Mouse (Mus musculus) testis, adult 2 months (tissue): ENCODE measurements at regions not wholly inside any gene's neighbourhood (a gene's known extent, or its start where the extent isn't known, plus 50 kb on each side); places are given as distances from the start of the nearest gene placed in this dataset.

Experiments
- H3K27ac ChIP-seq: fragments of 200-500 bp; 2 replicates; pipeline ENCODE4 v1.5.1; 2012; ENCODE audit warnings: low read depth, low read length; ENCODE audit not compliant: control insufficient read depth, insufficient read depth
- H3K27me3 ChIP-seq: fragments of 200-500 bp; 2 replicates; pipeline ENCODE4 v1.6.1; 2012; ENCODE audit warnings: mild to moderate bottlenecking, low read length, moderate library complexity; ENCODE audit not compliant: control insufficient read depth, insufficient read depth
- H3K36me3 ChIP-seq: fragments of 200-500 bp; 2 replicates; pipeline ENCODE4 v1.6.1; 2012; ENCODE audit warnings: mild to moderate bottlenecking, low read length; ENCODE audit not compliant: control insufficient read depth, insufficient read depth
- H3K4me1 ChIP-seq: fragments of 200-500 bp; 2 replicates; pipeline ENCODE4 v1.6.1; 2012; ENCODE audit warnings: low read length; ENCODE audit not compliant: control insufficient read depth, insufficient read depth
- H3K4me3 ChIP-seq: fragments of 200-500 bp; 2 replicates; pipeline ENCODE4 v1.5.1; 2012; ENCODE audit warnings: low read depth, mild to moderate bottlenecking, low read length, moderate library complexity, mixed read lengths; ENCODE audit not compliant: control insufficient read depth
- CTCF ChIP-seq: fragments of 200-500 bp; IDR thresholded peaks from 2 replicates; pipeline ENCODE4 v1.5.1; 2012; ENCODE audit warnings: low read depth, mild to moderate bottlenecking, inconsistent platforms, low read length, moderate library complexity; ENCODE audit not compliant: control insufficient read depth, insufficient read depth, insufficient replicate concordance
- POLR2A ChIP-seq: fragments of 200-500 bp; IDR thresholded peaks from 2 replicates; pipeline ENCODE4 v1.6.1; 2012; ENCODE audit warnings: low read depth, mild to moderate bottlenecking, inconsistent platforms, low read length, moderate library complexity; ENCODE audit not compliant: control insufficient read depth

- Histone ChIP-seq H3K4me1 (no peaks in the 10 kb centered on the region), H3K27ac (no peak overlapping the region), H3K4me3 (no peak overlapping the region), H3K36me3 (no peaks in the 10 kb centered on the region), H3K27me3 (no peaks in the 10 kb centered on the region)
- TF ChIP-seq POLR2A (no peak), CTCF (no peak)
These were observed 119.2 kb upstream of the Haao start for GRCm38 (mm10) chr17:83967007-83967406.

GRCm38 (mm10) chr17:83964454-83965211 is 116.9 kb upstream of the Haao start:
- H3K4me3 ChIP-seq, result no peak overlapping the region
- H3K4me1 ChIP-seq, result no peaks in the 10 kb centered on the region
- H3K27me3 ChIP-seq, result no peaks in the 10 kb centered on the region
- no peak for TF ChIP-seq CTCF
- TF ChIP-seq POLR2A, result no peak
- no peaks in the 10 kb centered on the region for H3K36me3 ChIP-seq
- no peak overlapping the region for H3K27ac ChIP-seq

- H3K27ac ChIP-seq, result no peak overlapping the region
- TF ChIP-seq POLR2A (no peak), CTCF (no peak)
- no peak overlapping the region for H3K4me3 ChIP-seq
- H3K36me3 ChIP-seq, result no peaks in the 10 kb centered on the region
- H3K4me1 ChIP-seq, result no peaks in the 10 kb centered on the region
- no peaks in the 10 kb centered on the region for H3K27me3 ChIP-seq
These were observed 115.8 kb upstream of the Haao start for GRCm38 (mm10) chr17:83963561-83963960.

- Histone ChIP-seq H3K27me3 (no peaks in the 10 kb centered on the region), H3K36me3 (no peaks in the 10 kb centered on the region), H3K4me1 (no peaks in the 10 kb centered on the region; the same call in 1 of the 2 replicates), H3K27ac (no peak overlapping the region), H3K4me3 (no peak overlapping the region)
- TF ChIP-seq POLR2A (no peak), CTCF (no peak)
These were observed 115.1 kb upstream of the Haao start for GRCm38 (mm10) chr17:83962841-83963240.

- Histone ChIP-seq H3K27me3 (no peaks in the 10 kb centered on the region), H3K4me3 (no peak overlapping the region), H3K36me3 (no peaks in the 10 kb centered on the region), H3K27ac (no peak overlapping the region), H3K4me1 (no peaks in the 10 kb centered on the region; the same call in 1 of the 2 replicates)
- no peak for TF ChIP-seq CTCF
- TF ChIP-seq POLR2A, result no peak
These were observed 114.4 kb upstream of the Haao start for GRCm38 (mm10) chr17:83962126-83962525.

- Histone ChIP-seq H3K27ac (no peak overlapping the region), H3K4me1 (no peaks in the 10 kb centered on the region; the same call in 1 of the 2 replicates), H3K4me3 (no peak overlapping the region), H3K27me3 (no peaks in the 10 kb centered on the region), H3K36me3 (no peaks in the 10 kb centered on the region)
- TF ChIP-seq POLR2A (no peak), CTCF (no peak)
These were observed 113.1 kb upstream of the Haao start for GRCm38 (mm10) chr17:83960821-83961220.

- Histone ChIP-seq H3K36me3 (no peaks in the 10 kb centered on the region), H3K27ac (no peak overlapping the region), H3K4me1 (no peaks in the 10 kb centered on the region; the same call in 1 of the 2 replicates), H3K4me3 (no peak overlapping the region), H3K27me3 (no peaks in the 10 kb centered on the region)
- TF ChIP-seq POLR2A (no peak), CTCF (no peak)
These were observed 112.4 kb upstream of the Haao start for GRCm38 (mm10) chr17:83960158-83960557.
